Mouse (Mus musculus) bone marrow, adult 2 months (tissue): ENCODE data around the gene Rfk.

Source experiments
- CTCF ChIP-seq: fragments of 200-500 bp; IDR thresholded peaks from 2 replicates; pipeline ENCODE4 v1.5.1; 2011; ENCODE audit warnings: low read length, control low read depth; ENCODE audit not compliant: control insufficient read depth, insufficient read depth
- POLR2A ChIP-seq: fragments of 200-500 bp; IDR thresholded peaks from 2 replicates; pipeline ENCODE4 v1.6.1; 2011; ENCODE audit warnings: low read depth, mild to moderate bottlenecking, control low read depth, low read length, borderline replicate concordance; ENCODE audit not compliant: control insufficient read depth

DNA sequence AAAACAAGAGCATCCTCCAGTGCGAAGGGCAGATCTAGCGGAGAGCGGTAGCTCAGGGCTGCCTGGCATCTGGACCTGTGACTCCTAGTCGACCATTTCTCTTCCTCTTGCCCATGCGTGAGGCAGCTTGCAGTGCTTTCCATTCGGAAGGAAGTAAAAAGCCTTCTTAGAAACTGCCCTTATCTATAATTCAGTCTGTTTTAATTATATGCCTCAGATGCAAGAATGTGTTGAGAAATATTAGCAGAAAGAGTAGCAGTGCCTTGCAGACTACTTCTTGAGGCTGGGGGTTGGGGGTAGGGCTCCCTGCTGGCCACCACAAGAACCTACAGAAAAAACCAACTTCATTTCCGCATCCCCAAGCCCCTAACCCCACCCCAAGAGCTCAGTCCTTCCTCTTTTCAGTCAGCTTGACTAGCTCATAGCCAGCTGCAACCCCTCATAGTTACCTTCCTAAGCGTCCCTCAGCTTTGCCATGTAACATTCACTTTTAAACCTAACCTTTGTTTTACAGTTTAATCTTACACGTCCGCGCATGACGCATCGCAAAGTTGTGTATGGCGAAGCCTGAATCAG, 34.4 kb upstream of the Rfk start:
- TF ChIP-seq CTCF (no peak), POLR2A (no peak)
